Mouse (Mus musculus) small intestine, adult 2 months (tissue): ENCODE measurements around the gene Csgalnact2. TPM values are rescaled to one million over a fixed set of nuclear protein-coding genes. Genes with fewer than 3 reads are reported as not detected.

Source experiments
- H3K27ac ChIP-seq: fragments of 200-500 bp; 2 replicates; pipeline ENCODE4 v1.5.1; 2012; ENCODE audit warnings: low read depth, low read length, control low read depth, inconsistent platforms; ENCODE audit not compliant: insufficient read depth
- H3K27me3 ChIP-seq: fragments of 200-500 bp; 2 replicates; pipeline ENCODE4 v1.6.1; 2012; ENCODE audit warnings: mild to moderate bottlenecking, moderate library complexity, low read length, inconsistent platforms; ENCODE audit not compliant: control insufficient read depth, insufficient read depth
- H3K36me3 ChIP-seq: fragments of 200-500 bp; 2 replicates; pipeline ENCODE4 v1.6.1; 2012; ENCODE audit warnings: mild to moderate bottlenecking, low read length, control low read depth, inconsistent platforms; ENCODE audit not compliant: control insufficient read depth, insufficient read depth
- H3K4me1 ChIP-seq: fragments of 200-500 bp; 2 replicates; pipeline ENCODE4 v1.6.1; 2012; ENCODE audit warnings: low read length, inconsistent platforms, mixed read lengths; ENCODE audit not compliant: control insufficient read depth, insufficient read depth, insufficient read length
- H3K4me3 ChIP-seq: fragments of 200-500 bp; 2 replicates; pipeline ENCODE4 v1.5.1; 2012; ENCODE audit warnings: low read depth, mild to moderate bottlenecking, control low read depth, inconsistent platforms, low read length, moderate library complexity
- CTCF ChIP-seq: fragments of 200-500 bp; IDR thresholded peaks from 2 replicates; pipeline ENCODE4 v1.5.1; 2012; ENCODE audit warnings: low read depth, mild to moderate bottlenecking, control low read depth, inconsistent platforms, low read length, moderate library complexity, mixed read lengths; ENCODE audit not compliant: insufficient replicate concordance, insufficient read length; ENCODE audit errors: extremely low read depth
- POLR2A ChIP-seq: fragments of 200-500 bp; IDR thresholded peaks from 2 replicates; pipeline ENCODE4 v1.6.1; 2012; ENCODE audit warnings: low read depth, mild to moderate bottlenecking, control low read depth, inconsistent platforms, low read length, moderate library complexity
- WGBS: fragments of 180-500 bp; shearing (Covaris S2); methylation state at CpG from one replicate; pipeline ENCODE4 v1.1.7; 2018; 5-methylcytosine and 5-hydroxymethylcytosine counted together
- polyA plus RNA-seq: library from polyadenylated mRNA; depleted of rRNA; stranded (reverse); fragments of >200 nt; gene quantifications from 2 replicates; pipeline ENCODE4 v1.2.3, GENCODE M21; 2012

The Csgalnact2 gene
- polyA plus RNA-seq, 1 experiment, result 0.38 TPM

GRCm38 (mm10) chr6:118137148-118137547 lies 1.8 kb downstream of the Csgalnact2 start:
- Histone ChIP-seq H3K4me3 (no peak overlapping the region), H3K36me3 (no peaks in the 10 kb centered on the region), H3K4me1 (no peaks in the 10 kb centered on the region), H3K27ac (no peak overlapping the region), H3K27me3 (no peaks in the 10 kb centered on the region)
- TF ChIP-seq POLR2A (no peak), CTCF (no peak)
- 70% methylated on average over 2 of the region's 2 CpGs for WGBS

DNA sequence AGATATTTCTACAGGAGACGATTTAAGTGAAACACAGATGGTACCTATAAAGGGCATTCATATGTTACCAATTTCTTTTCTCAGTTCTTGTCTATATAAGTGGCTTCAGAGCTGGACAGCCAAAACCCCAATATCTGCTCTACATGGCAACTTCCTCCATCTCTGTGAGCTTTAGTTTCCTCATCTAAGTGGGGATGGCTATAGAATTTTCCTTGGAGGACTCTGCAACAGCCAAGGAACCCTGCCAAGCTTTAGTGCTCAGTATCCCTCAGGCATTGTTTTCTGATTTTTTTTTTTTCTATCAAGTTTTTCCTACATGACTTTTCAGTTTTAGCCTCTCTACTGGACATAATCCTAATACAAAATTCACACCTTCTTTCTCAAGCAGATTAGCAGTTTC lies 4.5 kb downstream of the Csgalnact2 start:
- Histone ChIP-seq H3K36me3 (no peaks in the 10 kb centered on the region), H3K27me3 (no peaks in the 10 kb centered on the region), H3K4me3 (no peak overlapping the region), H3K4me1 (no peaks in the 10 kb centered on the region), H3K27ac (no peak overlapping the region)
- TF ChIP-seq POLR2A, result no peak
- no peak for TF ChIP-seq CTCF
- 85% methylated on average over 1 of the region's 1 CpGs for WGBS

DNA sequence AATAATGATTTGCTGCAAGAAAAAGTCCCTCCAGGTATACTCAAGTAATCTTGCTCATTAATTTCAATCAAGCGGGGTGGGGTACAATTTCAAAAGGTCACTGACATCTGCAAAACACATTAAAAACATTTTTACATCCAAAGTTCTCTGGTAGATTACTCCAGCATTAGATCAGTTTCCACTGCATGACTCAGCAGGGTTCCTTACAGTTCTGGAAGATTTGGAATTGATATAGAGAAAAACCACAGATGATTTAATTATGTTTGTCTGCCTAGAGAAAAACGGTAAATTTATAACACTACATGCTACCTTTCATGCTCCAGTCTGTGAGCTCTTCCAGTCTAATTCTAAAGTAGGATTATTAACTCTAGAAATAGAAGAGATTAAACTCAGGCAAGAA lies 8.9 kb downstream of the Csgalnact2 start:
- Histone ChIP-seq H3K4me1 (no peaks in the 10 kb centered on the region), H3K27me3 (no peaks in the 10 kb centered on the region), H3K36me3 (0 out of 2 replicates have a peak, but pooled peaks cover 2% of the 10 kb centered on the region), H3K27ac (no peak overlapping the region), H3K4me3 (no peak overlapping the region)
- TF ChIP-seq POLR2A (no peak), CTCF (no peak)
- WGBS, result 69% methylated on average over 2 of the region's 2 CpGs

DNA sequence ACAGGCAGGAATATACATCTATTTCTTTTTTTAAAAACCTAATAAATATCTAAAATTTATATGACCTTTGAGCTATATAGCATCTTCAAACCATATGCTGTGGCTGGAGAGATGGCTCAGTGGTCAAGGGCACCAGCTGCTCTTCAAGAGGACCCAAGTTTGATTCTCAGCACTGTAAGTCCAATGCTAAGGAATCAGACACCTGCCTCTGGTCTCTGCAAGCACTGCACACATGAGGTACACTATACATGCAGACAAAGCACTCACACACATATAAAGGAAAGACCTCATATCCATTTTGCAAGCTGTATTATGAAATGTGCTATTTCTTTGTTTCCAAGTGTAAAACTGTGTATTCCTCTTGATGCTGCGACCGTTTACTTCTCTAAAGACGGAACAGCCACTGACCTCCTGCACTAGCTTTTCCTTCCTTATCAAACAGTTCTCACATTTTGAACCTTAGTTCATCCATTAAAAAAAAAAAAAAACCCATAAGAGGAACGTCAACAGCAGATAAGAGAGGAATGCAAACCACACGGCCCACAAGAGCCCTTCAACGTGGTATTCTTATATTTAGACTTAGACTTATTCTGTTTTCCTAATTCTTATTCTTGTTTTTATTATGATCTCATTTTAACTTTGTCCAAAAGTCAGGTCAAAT lies 11.0 kb downstream of the Csgalnact2 start:
- TF ChIP-seq CTCF (no peak), POLR2A (no peak)
- no peak overlapping the region for H3K4me3 ChIP-seq
- no peak overlapping the region for H3K27ac ChIP-seq
- 0 out of 2 replicates have a peak, but pooled peaks cover 2% of the 10 kb centered on the region for H3K36me3 ChIP-seq
- no peaks in the 10 kb centered on the region for H3K27me3 ChIP-seq
- 43% methylated on average over 6 of the region's 6 CpGs for WGBS
- no peaks in the 10 kb centered on the region for H3K4me1 ChIP-seq

DNA sequence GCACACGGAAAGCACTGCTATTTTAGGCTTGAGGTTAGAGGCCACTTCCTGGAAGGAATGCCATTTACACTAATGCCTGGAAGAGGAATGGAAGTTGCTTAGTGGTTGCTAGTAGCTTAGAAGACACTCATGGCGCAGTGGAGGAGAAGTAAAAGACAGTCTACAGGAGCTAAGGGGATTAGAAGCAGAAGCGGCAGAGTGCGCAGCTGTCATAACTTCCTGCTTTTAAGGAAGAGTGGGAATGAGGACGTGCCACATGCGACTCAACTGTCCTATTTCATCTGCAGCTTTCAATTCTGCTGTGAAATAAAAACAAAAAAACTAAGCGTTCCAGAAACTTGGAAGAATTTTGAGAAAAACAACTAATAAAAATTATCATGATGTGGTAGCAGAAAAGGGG lies 11.7 kb downstream of the Csgalnact2 start:
- Histone ChIP-seq H3K27ac (no peak overlapping the region), H3K4me3 (no peak overlapping the region), H3K4me1 (no peaks in the 10 kb centered on the region), H3K27me3 (no peaks in the 10 kb centered on the region), H3K36me3 (0 out of 2 replicates have a peak, but pooled peaks cover 2% of the 10 kb centered on the region)
- no peak for TF ChIP-seq POLR2A
- no peak for TF ChIP-seq CTCF
- 85% methylated on average over 7 of the region's 7 CpGs for WGBS

GRCm38 (mm10) chr6:118126577-118126976 lies 12.4 kb downstream of the Csgalnact2 start:
- TF ChIP-seq CTCF (no peak), POLR2A (no peak)
- H3K4me3 ChIP-seq, result no peak overlapping the region
- H3K27ac ChIP-seq, result no peak overlapping the region
- 0 out of 2 replicates have a peak, but pooled peaks cover 2% of the 10 kb centered on the region for H3K36me3 ChIP-seq
- no peaks in the 10 kb centered on the region for H3K4me1 ChIP-seq
- H3K27me3 ChIP-seq, result no peaks in the 10 kb centered on the region

DNA sequence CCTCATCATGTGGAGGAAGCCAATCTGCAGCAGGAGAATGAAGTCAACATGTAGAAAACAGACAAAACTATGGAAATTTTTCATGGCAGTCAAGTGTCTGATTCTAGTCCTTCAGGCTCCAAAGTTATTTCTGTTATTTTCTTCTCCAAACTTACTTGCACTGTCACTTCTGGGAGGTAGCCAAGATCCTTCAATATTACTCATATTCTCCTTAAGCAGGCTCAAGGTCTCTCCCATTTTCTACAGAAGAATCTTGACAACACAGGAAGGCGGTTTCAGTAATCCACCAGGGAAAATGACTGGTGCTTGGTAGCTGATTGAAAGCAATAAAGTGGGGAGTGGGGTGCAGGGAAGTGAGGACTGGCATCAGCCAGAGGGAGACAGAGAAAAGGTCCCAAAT lies 16.2 kb downstream of the Csgalnact2 start:
- H3K4me1 ChIP-seq, result no peaks in the 10 kb centered on the region
- 78% methylated on average over 1 of the region's 1 CpGs for WGBS
- TF ChIP-seq CTCF (no peak), POLR2A (no peak)
- peaks cover 7% of the 10 kb centered on the region; the same call in 1 of the 2 replicates for H3K36me3 ChIP-seq
- H3K27me3 ChIP-seq, result no peaks in the 10 kb centered on the region
- H3K27ac ChIP-seq, result no peak overlapping the region
- H3K4me3 ChIP-seq, result no peak overlapping the region
